Mouse (Mus musculus) layer of hippocampus, adult 9-10 months (tissue): ENCODE measurements around the gene Lrrfip2.

Source experiments
- DNase-seq: peaks from one replicate; pipeline ENCODE4 v3.0.0; 2022; ENCODE audit warnings: low spot score

The Lrrfip2 gene

DNA sequence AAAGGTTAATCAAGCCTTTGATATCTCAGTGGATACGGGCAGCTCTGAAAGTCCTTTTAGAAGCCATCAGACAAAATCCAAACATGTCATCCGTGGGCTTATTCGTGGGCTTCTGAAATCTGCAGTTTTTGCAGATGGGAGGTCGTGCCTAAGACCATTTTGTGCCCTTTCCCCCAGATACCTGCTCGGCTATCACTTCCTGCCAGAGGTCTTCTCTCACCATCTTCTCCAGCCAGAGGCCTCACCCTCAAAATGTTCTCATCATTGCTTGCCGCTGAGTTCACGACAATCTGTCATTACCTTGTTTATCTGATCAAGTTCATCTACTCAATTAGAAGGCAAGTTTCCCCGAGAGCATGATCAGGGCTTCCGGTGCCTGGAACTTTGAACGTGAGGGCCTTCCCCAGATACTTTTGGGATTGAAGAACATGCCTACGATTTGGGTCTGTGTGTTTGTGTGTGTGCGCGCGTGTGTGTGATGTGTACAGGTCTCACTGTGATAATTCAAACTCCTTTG, at the start of gene Lrrfip2:
Lrrfip2 (plus strand) TSS at position 467 of the 517 bp plus-strand sequence.
- DNase-seq, result no peak

DNA sequence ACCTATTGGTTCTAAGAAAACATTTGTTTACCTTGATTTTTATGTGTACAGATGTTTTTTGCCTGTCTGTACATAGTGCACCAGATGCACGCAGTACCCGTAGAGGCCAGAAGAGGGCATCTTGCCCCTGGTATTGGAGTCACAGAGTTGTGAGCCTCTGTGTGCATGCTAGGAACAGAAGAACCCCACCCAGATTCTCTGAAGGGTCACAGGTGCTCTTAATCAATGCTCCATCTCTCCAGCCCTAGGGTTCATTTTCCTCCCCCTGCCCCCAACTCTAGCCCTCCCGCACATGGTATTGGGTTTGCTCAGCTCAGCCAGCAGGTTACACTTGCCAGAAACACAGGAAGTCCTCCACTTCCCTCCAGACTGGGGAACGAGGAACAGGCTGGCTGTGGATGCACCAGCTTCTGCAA, 46.8 kb upstream of the Lrrfip2 start:
- no peak for DNase-seq

DNA sequence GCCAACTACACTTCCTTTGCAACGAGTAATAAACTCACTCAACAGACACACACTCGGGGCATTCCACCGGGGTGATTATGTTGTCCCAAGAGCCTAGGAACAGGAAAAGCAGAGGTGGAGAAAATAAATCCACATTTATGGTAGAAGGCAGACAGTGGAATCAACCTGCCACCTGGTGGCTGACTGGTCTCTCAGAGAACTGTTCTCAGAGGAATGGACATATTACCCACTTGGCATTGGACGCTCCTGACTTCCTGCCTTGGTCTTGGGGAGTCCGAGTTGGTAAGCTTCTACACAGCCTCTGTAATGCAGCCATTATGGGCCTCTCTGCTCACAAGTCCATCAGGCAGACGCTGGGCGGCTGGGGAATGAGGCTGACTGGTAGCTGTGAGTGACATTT, 45.2 kb upstream of the Lrrfip2 start:
- DNase-seq, result no peak

DNA sequence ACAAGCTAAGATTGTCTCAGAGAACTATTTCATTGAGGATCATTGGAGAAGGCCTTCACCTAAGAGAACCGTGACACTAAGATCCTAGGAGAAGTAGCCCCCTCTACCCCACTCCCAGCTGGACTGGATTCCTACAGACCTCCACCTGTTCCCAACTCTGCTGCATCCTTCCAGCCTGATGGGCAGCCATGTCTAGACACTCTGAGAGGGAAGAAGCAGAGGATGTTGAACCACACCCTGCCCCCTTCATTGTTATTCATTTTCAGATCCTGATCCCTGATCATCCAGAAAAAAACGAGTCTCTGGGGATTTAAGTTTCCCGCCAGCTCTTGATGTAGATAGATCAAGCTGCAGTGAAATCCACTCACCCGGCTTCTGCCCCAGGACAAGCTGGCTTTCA, 44.4 kb upstream of the Lrrfip2 start:
- DNase-seq, result no peak

DNA sequence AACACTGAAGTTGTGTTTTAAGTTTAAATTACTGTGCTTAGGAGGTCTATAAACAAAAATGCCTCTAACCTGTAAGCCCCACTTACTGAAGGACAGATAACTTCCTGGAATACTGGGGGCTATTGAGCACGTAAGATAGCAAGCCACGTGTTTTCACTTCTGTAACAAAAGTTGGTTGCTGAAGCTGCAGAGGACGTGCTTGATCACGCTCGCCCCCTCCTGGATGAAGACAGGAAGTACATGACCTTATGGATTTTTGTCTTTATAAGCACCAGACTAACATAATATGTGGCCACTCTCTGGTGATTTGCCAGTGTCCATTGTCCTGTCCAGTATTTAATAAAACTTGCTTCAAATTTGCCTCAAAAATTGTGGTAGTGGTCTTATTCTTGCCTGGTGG, 39.6 kb upstream of the Lrrfip2 start:
- no peak for DNase-seq

DNA sequence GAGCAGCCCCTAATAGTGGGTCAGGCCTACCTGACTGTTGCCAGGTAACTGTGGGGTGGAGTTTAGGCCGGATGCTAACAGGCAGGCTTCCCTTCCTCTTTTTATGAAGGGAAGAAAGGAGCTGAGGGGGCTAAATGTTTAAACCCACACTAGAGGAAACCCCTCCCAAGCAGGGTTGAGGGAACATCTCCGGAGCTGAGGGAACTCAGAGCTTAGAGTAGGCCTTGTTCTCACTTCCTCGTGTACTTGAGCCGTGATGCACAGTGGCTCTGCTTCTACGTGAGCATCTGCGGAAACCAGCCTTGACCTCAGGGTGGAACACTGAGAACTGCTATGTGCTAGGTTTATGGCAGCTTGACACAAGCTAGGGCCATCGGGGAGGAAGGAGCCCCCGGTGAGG, 36.6 kb upstream of the Lrrfip2 start:
- DNase-seq, result no peak

DNA sequence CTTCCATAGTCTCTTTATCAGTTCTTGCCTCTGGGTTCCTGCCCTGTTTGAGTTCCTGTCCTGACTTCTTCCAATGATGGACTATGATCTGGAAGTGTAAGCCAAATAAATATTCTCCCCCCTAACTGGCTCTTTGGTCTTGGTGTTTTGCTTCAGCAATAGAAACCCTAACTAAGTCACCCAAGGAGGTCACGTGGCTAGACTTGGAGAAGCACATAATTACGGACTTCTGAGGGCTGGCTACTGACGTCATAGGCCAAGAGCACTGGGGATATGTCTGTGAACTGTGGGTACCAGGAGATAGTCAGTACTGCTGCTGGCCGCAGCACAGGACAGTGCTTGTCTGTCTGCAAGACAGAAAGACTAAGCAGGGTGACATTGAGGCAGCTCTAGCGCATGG, 35.6 kb upstream of the Lrrfip2 start:
- no peak for DNase-seq

DNA sequence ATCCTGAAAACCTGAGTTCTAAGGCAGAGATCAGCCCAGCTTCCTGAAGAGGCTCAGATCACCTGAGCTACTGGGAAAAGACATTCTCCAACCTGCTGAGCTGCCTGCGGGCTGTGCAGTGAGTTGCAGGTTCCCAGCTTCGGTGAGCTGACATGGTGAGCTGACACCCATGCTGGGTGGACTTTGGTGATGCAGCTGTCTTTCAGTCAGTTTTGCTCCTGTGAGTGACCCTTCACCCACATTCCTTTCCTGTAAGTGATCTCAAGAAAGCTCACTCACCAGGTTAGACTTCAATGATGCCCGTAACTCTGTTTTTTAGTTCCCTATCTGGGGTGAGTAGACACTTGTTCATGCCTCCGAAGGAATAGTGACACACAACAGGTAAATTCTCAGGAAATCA, 32.1 kb upstream of the Lrrfip2 start:
- DNase-seq, result no peak

DNA sequence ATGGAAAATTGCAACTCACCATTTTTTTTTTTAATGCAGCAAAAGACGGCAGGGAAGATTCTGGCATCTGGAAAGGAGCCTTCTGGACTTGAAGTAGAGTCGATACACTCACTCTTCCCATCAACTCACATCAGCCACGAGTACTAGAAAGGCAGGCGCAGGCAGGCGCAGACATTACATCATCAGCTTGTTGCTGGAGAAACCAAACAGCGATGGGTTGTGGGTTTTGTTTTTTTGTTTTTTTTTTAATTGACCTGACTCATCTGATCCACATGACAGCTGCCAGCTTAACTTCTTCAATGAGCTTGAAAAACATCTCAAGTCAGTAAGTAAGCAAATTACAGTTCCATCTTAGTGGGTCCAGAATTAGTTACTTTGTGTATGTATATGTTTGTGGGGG, 31.3 kb upstream of the Lrrfip2 start:
- no peak for DNase-seq

DNA sequence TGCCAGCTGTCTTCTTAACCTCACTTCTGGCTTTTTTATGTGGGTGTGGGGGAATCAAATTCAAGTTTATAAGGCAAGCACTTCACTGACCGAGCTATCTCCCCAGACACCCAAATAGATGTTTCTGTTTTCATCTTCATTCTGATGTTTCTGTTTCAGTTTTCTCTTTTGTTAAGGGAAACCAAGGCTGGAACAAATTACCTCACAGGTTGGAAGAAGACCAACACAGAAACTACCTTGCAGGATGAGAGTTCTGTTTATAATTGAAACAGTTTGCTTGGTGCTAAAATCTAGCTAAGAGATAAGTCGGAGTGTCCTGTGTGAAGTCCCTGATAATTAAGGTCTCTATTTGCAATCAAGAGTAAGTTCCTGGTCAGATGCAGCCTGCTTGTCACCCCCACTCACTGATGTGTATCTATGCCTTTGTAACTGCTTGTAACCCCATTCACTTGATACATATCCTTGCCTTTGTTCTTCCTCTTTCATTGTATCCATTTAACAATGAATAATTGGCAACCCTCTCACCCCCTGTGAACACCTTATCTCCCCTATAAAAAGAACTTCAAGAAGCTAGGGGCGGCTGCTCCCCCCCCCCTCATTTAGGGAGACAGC, 30.3 kb upstream of the Lrrfip2 start:
- DNase-seq, result no peak

DNA sequence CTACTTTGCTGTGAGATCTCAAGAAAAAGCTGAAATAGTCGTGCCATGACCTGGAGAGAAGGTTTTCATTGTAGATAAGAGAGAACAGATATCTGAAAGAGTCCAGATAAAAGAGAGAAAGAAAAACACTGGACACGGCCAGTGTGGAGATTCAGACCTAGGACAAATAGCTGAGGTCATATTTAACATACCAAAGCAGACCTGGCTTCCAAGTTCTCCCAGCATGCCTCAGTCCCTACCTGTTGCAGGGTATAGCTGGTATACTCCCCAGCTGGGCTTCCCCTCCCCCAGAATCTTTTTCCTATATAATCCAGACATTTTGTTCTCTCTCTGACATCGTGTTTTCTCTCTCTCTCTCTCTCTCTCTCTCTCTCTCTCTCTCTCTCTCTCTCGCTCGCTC, 29.4 kb upstream of the Lrrfip2 start:
- no peak for DNase-seq

DNA sequence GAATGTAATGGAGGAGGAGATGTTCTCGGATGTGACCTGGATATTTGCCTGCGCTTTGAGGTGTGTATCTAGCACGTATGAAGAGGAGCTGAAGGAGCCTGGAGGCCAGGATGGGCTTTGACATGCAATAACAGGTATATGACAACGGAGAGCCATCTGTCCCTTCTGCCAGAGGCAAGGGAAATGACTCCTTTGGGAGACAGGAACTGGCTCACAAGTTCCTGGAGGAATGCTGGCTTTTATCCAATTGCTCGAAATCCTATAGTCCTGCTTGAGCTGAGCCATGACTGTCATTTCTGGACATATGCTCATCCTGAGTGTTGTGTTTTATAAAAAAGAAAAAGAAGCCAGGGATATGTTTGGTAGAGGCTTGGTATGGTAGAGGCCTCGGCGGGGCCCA, 28.5 kb upstream of the Lrrfip2 start:
- no peak for DNase-seq

DNA sequence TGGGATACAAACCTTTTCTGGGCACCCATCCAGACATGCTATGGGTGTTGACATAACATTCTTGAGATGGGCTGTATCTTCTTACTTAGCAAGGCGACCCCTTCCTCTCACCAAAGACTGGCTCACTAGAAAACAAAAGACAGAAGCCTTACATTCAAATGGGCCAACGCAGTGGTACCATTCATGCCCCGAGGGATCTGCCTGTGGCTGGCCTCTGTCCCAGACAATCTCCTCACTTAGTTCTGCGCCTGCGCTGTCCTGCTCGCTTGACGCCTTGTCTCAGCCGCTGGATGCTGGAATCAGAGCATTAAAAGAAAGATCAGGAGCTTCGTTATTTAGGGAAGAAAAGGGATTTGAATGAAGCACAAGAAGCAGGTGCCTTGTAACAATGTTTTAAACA, 24.7 kb upstream of the Lrrfip2 start:
- DNase-seq, result no peak

DNA sequence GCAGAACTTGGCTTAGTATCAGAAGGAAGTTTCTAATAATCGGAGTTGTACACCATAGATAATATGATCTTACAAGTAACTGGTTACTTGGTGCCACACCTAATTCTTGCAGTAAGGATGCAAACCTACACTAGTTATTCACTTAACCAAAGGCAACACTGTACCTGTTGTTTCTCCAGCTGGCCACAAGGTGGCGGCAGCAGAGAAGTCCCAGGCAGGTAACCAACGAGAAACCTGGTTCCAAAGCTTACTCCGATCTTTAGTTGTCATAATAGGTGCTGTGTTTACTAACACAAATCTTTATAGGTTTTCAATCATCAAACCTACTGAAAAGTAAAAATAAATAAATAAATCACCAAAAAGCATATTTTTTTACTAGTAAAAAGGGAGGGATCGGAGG, 24.3 kb upstream of the Lrrfip2 start:
- DNase-seq, result peak; percentile 53

DNA sequence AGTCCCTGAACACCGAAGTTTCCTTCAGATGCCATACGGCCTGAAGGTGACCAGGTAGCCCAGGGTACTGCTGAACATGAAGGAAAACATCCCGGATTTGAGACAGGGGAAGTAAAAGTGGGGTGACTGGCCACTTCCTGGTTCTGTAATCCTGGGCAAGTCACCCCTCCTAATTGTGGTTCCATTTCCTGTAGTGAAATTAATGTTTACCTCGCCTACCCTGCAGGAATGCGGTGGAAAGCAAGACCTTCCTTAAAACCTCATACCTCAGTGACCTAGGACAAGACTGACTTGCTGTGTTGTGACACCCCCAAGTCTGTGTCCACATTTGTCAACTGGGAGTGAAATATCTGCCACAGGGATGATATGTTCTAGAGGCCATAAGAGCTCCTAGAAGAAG, 22.8 kb upstream of the Lrrfip2 start:
- DNase-seq, result no peak

DNA sequence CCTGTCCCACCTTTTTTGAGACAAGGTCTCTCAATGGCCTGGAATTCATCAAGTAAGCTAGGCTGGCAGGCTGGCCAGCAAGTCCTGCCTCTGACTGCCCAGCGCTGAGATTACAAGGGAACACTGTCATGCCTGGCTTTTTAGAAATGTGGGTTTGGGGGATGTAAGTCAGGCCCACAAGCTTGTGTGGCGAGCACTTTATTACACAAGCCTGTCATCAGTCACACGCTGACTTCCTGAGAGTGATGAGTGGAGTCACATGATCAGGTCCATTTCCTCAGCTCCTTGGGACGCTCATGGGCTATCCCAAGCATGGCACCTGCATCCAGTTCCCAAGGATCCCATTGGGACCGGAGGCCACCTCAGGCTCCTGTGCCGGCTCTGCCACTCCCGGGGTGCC, 21.7 kb upstream of the Lrrfip2 start:
- DNase-seq, result no peak

DNA sequence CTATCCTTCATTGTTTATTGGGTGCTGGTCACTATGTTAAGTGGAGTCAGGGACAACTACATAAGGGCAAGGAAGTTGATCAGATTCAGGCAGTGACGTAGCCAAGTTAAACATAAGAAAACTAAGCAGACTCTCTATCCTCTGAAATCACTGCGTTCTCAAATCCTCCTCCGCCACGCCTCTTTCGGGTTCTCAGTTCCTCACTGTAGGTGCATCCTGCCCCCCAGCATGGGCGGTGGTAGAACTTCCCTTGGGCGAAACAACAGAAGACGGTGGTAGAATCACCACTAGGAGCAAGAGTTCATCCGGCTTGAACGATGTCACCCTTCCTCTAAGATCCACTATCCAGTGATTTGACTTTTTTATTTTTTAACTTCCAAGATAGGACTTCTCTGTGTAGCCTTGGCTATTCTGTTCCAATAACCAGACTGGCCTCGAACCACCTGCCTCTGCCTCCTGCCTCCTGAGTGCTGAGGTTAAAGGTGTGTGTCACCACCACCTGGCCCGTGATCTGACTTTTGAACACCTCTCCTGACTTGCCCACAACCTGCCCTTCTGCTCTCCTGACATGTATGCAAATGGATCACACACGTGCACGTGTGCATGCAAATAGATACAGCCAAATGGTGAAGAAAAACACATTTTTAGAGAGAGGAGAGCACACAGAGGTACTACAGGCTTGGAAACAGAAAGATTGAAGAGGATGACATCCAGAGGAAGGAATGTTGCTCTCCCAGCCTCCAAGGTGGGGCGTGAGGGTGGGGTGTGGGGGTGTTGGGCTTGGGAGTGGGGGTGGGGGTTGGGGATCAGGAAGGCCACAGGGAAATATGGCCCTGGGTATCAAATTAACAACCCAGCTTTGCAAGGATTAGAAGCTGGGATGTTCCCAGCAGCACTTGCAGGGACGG, 20.7 kb upstream of the Lrrfip2 start:
- DNase-seq, result no peak

DNA sequence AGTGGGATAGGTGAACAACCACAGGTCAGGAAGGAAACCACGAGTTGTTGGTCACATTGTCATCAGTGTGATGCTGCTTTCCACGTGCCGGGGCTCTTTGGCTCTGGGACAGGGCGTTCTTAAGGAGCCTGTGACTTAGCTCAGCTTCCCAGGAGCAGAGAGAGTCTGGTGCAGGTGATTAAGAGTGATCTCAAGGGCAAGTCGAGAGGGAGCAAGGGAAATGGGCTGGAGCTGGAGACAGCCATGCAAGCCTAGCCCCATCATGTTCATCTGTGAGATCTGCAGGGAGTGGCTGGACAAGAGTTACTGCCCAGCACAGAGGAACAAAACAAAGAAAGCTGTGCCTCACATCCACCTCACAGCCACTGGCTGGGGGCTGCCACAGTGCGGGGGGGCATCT, 19.8 kb upstream of the Lrrfip2 start:
- DNase-seq, result no peak

DNA sequence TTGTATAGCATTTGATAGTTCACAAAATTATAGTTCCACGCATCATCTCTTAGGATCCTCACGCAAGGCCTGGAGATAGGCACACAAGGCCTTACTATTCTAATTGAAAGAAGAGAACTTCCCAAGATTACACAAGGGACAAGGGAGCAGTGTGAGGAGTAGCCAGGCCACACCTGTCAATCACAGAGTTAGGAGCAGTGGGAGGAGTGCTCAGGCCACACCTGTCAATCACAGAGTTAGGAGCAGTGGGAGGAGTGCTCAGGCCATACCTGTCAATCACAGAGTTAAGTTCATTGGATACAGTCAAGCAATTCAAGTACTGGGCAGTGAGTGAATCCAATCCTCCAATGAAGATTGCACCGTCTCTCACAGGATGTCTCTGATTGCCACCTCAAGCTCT, 17.0 kb upstream of the Lrrfip2 start:
- DNase-seq, result no peak

DNA sequence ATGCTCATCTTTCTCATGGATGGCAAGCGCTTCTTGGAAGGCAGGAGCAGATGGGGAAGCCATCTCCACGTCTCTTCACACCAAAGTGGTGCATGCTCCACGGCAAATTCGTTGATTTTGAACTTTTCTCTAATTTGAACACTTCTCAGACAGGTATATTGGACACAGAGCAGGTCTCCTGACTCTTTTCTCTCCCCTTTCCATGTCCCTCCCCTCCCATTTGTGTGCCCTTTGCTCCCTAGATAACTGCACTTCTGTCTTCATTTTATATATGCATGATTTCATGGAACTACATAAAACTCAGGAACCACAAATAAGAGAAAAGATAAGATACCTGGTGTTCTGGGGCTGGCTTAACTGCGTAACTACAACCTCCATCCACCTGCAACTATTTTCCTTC, 14.1 kb upstream of the Lrrfip2 start:
- DNase-seq, result no peak

DNA sequence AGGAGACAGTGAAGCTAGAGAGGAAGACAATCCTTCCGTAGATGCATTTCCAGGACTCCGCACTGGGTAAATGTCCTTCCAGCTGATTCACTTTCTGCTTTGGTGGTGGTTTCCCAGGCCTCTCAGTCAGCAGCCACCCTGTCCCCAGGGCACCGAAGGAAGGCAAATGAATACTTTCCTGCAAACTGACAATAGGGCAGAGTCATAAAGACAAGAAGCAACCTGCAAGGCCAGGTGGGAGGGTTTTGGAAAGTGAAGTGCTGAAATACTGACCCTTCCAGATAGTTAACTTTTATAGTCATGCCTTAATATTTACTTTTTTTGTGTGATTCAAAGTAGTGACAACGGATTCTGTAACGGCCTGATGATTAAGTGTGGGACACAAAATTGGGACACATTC, 13.5 kb upstream of the Lrrfip2 start:
- DNase-seq, result no peak

DNA sequence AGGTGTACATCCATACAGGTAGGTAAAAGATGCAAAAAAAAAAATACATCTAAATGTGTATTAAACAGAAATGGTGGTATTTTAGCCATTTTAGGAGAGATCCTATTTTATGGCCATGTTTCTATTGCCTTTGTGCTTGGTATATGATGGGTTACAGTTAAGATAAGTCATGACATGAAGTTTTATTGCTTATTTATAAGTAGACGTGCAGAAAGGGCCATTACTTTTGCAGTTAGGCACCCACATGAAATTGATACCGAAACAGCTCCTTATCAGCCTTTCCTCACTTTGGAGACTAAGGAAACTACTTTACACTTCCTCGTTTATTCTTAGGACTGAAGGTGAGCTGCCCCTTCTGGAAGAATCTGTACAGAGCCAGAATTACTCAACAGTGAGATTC, 9.5 kb upstream of the Lrrfip2 start:
- DNase-seq, result no peak

DNA sequence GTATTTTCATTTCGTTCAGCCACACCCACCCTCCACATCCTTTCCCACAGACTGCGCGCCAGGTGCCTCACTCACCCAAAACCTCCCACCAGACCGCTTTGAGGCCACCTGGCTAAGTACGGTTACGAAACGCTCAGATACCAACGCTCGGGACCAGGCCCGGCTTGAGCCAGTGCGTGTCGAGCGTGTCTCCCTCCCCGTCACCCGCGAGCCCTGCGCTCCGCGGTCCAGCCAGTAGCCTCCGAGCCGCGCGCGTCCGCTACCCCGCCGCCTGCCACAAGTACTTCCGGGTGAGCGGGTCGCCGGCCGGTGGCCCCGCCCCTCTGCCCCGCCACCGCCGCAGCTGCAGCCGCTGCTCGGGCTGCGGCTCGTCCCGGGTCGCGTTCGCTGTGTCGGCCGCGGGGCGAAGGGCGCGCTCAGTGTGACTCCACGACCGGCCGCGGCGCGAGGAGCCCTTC, 431 bp downstream of the Lrrfip2 start:
- no peak for DNase-seq
